Mouse (Mus musculus): ENCODE data around the gene Rhob.

GRCm38 (mm10) chr12:8489098-8489497, 10.7 kb downstream of the Rhob start:
- TF ChIP-seq POLR2A (IDR thresholded peaks at IDR 0.05; ENCODE audit: insufficient read length, low read depth) = no peak
- no peak for TF ChIP-seq MYOG (IDR thresholded peaks at IDR 0.05; ENCODE audit: control insufficient read depth in 1 of 3, insufficient read depth in 1 of 3, insufficient read length in 2 of 3, low read depth in 2 of 3)
- no peak for TF ChIP-seq USF1 (IDR thresholded peaks at IDR 0.05; ENCODE audit: low read depth)
- no peak for TF ChIP-seq E2F4 (IDR thresholded peaks at IDR 0.05; ENCODE audit: insufficient read depth)
